ENCODE assay signal across 8 mouse cellular contexts in genomic region chr11:97362943-97363643, GRCm38 (mm10). TPM values are rescaled to one million over a fixed set of nuclear protein-coding genes. Genes with fewer than 3 reads are reported as not detected.
DNase-seq lines count a peak whose midpoint lies in the region; ATAC-seq and TF ChIP-seq lines count a peak whose summit lies in the region.

No protein-coding gene starts in this region.

- no peaks in the 10 kb centered on the region for H3K9me3 ChIP-seq in E14TG2a.4 (ENCODE audit: low read length)

- no peak for TF ChIP-seq CTCF in E14TG2a.4 (conservative IDR thresholded peaks at IDR 0.05; ENCODE audit: low read length)
- no peak for TF ChIP-seq CTCF in cortical plate, adult 2 months (IDR thresholded peaks at IDR 0.05; ENCODE audit: extremely low read depth, insufficient read depth, low read length)

- ATAC-seq in granulocyte monocyte progenitor cell, adult 5-6 weeks (replicated peaks; ENCODE audit: poor library complexity, severe bottlenecking) = peak; percentile 46

- H3K4me3 ChIP-seq in E14TG2a.4 (replicated peaks; ENCODE audit: low read length) = peak overlapping the region; percentile 91
- H3K4me3 ChIP-seq in cortical plate, adult 2 months (ENCODE audit: insufficient read depth, low read length) = peak overlapping the region; percentile 96

- H3K4me1 ChIP-seq in E14TG2a.4 (replicated peaks; ENCODE audit: low read depth, low read length) = peaks cover 42% of the 10 kb centered on the region
- peaks cover 9% of the 10 kb centered on the region; the same call in 1 of the 2 replicates for H3K4me1 ChIP-seq in cortical plate, adult 2 months (ENCODE audit: control insufficient read depth, insufficient read depth, low read length)

- peak overlapping the region; percentile 96 for H3K27ac ChIP-seq in cortical plate, adult 2 months (ENCODE audit: insufficient read depth, low read length)

- peaks cover 12% of the 10 kb centered on the region for H3K27me3 ChIP-seq in E14TG2a.4 (ENCODE audit: insufficient read depth, low read length)

- DNase-seq in 416B (ENCODE audit: low read depth) = peak; percentile 53
- peak; percentile 26 for DNase-seq in kidney, adult 9 months
- peak; percentile 45 for DNase-seq in lung, postnatal 10 days
- peak; percentile 50 for DNase-seq in retina, embryonic 14.5 days (ENCODE audit: low spot score)
- no peak for DNase-seq in left cerebral cortex, adult 11 months (ENCODE audit: low spot score)

- peaks cover 20% of the 10 kb centered on the region for H3K36me3 ChIP-seq in E14TG2a.4 (ENCODE audit: insufficient read depth, low read length)

- no peak for TF ChIP-seq POLR2A in cortical plate, adult 2 months (IDR thresholded peaks at IDR 0.05; ENCODE audit: extremely low read depth, insufficient read depth, low read length)

RNA-seq across cellular contexts. Expression of gene Socs7, which starts 0.7 kb away (rescaled TPM):
- polyA plus RNA-seq in cortical plate, adult 2 months (2012; rRNA removed) = 47.9 and 49.7 TPM in 2 replicates
- 5.5 and 6.3 TPM in 2 replicates for total RNA-seq in granulocyte monocyte progenitor cell, adult 5-6 weeks (2014; fragmentation: Nextera tagmentation)
- 7.9 and 9.5 TPM in 2 replicates for total RNA-seq in granulocyte monocyte progenitor cell, adult 5-6 weeks (2017)

RNA-seq across cellular contexts. Expression of gene Gpr179, which starts 11.2 kb away (rescaled TPM):
- polyA plus RNA-seq in cortical plate, adult 2 months (2012; rRNA removed) = 0.15 and 0.21 TPM in 2 replicates
- 0.71 TPM in 1 of 2 replicates, not detected in the other for total RNA-seq in granulocyte monocyte progenitor cell, adult 5-6 weeks (2014; fragmentation: Nextera tagmentation)
- 0.10 and 0.17 TPM in 2 replicates for total RNA-seq in granulocyte monocyte progenitor cell, adult 5-6 weeks (2017)

RNA-seq across cellular contexts. Expression of gene Mrpl45, which starts 47.6 kb away (rescaled TPM):
- 27.7 and 29.5 TPM in 2 replicates for polyA plus RNA-seq in cortical plate, adult 2 months (2012; rRNA removed)
- 26.6 and 36.0 TPM in 2 replicates for total RNA-seq in granulocyte monocyte progenitor cell, adult 5-6 weeks (2014; fragmentation: Nextera tagmentation)
- 25.7 and 26.6 TPM in 2 replicates for total RNA-seq in granulocyte monocyte progenitor cell, adult 5-6 weeks (2017)

RNA-seq across cellular contexts. Expression of gene Arhgap23, which starts 52.2 kb away (rescaled TPM):
- 70.2 and 71.5 TPM in 2 replicates for polyA plus RNA-seq in cortical plate, adult 2 months (2012; rRNA removed)
- total RNA-seq in granulocyte monocyte progenitor cell, adult 5-6 weeks (2014; fragmentation: Nextera tagmentation) = 9.7 and 13.0 TPM in 2 replicates
- 3.4 and 4.0 TPM in 2 replicates for total RNA-seq in granulocyte monocyte progenitor cell, adult 5-6 weeks (2017)
